Mouse (Mus musculus): ENCODE measurements around the gene Rabepk. TPM values are rescaled to one million over a fixed set of nuclear protein-coding genes. Genes with fewer than 3 reads are reported as not detected.
"Not testable (repeated sequence)": the region's sequence is repeated elsewhere in the genome, so short reads cannot be mapped to it uniquely, and the experiment has no call there.

Gene Rabepk
- polyA plus RNA-seq, 1 experiment: 9.0 TPM

DNA sequence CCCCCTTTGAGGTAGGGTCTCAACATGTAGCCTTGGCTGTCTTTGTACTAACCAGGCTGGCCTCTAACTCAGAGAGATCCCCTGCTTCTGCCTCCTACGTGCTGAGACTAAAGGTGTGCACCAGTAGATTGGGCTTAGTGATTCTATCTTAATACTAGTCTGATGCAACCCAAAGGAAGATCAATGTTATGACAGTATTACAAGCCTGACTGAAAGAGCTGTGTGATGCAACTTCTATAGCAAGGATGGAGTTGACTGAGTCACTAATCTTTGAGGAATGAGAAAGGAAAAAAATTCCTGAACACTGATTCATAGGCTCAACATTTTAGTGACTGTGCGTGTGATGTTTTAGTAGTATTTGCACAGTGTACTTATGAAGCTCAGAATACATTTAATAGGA, 29.7 kb downstream of the Rabepk start:
- H3K4me1 ChIP-seq: peaks cover 28% of the 10 kb centered on the region
- H3K9me3 ChIP-seq: no peaks in the 10 kb centered on the region
- H3K27me3 ChIP-seq (replicated peaks): no peaks in the 10 kb centered on the region
- no peak for TF ChIP-seq FLI1 (IDR thresholded peaks at IDR 0.05; ENCODE audit: low read length)
- TF ChIP-seq GATA1 (IDR thresholded peaks at IDR 0.05; ENCODE audit: borderline replicate concordance, low read length): no peak
- peaks cover 41% of the 10 kb centered on the region for H3K36me3 ChIP-seq (replicated peaks; ENCODE audit: low read length)
- peak overlapping the region; percentile 100 for H3K4me3 ChIP-seq (replicated peaks)

DNA sequence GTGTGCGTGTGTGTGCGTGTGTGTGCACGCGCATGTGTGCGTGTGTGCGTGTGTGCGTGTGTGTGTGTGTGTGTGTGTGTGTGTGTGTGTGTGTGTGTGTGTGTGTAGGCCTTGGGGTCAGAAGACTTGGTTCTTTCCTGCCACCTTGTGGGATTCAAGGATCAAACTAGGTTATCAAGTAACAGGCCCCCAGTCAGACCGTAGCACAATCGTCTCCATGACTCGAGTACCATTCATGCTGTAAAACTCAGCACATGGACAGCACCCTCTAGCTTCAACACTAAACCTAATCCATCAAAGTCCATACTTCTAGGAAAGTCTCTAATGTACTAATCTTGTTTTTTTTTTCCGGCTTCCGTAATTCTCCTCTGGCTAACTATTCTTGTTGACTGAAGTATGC, 34.9 kb downstream of the Rabepk start:
- Histone ChIP-seq H3K9me3 (no peaks in the 10 kb centered on the region), H3K4me1 (peaks cover 9% of the 10 kb centered on the region), H3K4me3 (replicated peaks) (no peak overlapping the region), H3K27me3 (replicated peaks) (no peaks in the 10 kb centered on the region), H3K36me3 (replicated peaks; ENCODE audit: low read length) (peaks cover 13% of the 10 kb centered on the region)
- TF ChIP-seq GATA1 (IDR thresholded peaks at IDR 0.05; ENCODE audit: borderline replicate concordance, low read length) (no peak), FLI1 (IDR thresholded peaks at IDR 0.05; ENCODE audit: low read length) (no peak)

GRCm38 (mm10) chr2:34762872-34763271, 36.8 kb downstream of the Rabepk start:
- no peak overlapping the region for H3K4me3 ChIP-seq (replicated peaks)
- no peaks in the 10 kb centered on the region for H3K27me3 ChIP-seq (replicated peaks)
- peaks cover 8% of the 10 kb centered on the region for H3K4me1 ChIP-seq
- no peak for TF ChIP-seq FLI1 (IDR thresholded peaks at IDR 0.05; ENCODE audit: low read length)
- no peak for TF ChIP-seq GATA1 (IDR thresholded peaks at IDR 0.05; ENCODE audit: borderline replicate concordance, low read length)
- no peaks in the 10 kb centered on the region for H3K9me3 ChIP-seq
- peaks cover 4% of the 10 kb centered on the region for H3K36me3 ChIP-seq (replicated peaks; ENCODE audit: low read length)

- H3K36me3 ChIP-seq (replicated peaks; ENCODE audit: low read length): no peaks in the 10 kb centered on the region
- TF ChIP-seq FLI1 (IDR thresholded peaks at IDR 0.05; ENCODE audit: low read length) (no peak), GATA1 (IDR thresholded peaks at IDR 0.05; ENCODE audit: borderline replicate concordance, low read length) (no peak)
- no peak overlapping the region for H3K4me3 ChIP-seq (replicated peaks)
- H3K27me3 ChIP-seq (replicated peaks): no peaks in the 10 kb centered on the region
- H3K4me1 ChIP-seq: peaks cover 8% of the 10 kb centered on the region
- H3K9me3 ChIP-seq: no peaks in the 10 kb centered on the region
These were observed 37.5 kb downstream of the Rabepk start for GRCm38 (mm10) chr2:34762174-34762573.

- H3K4me3 ChIP-seq (replicated peaks); H3K4me1 ChIP-seq; H3K9me3 ChIP-seq; H3K27me3 ChIP-seq (replicated peaks); H3K36me3 ChIP-seq (replicated peaks; ENCODE audit: low read length): not testable (repeated sequence)
These were observed 38.4 kb downstream of the Rabepk start for GRCm38 (mm10) chr2:34761272-34761671.

GRCm38 (mm10) chr2:34757341-34757740, 42.4 kb downstream of the Rabepk start:
- Histone ChIP-seq H3K9me3 (no peaks in the 10 kb centered on the region), H3K4me3 (replicated peaks) (no peak overlapping the region)
- TF ChIP-seq FLI1 (IDR thresholded peaks at IDR 0.05; ENCODE audit: low read length): no peak
- TF ChIP-seq GATA1 (IDR thresholded peaks at IDR 0.05; ENCODE audit: borderline replicate concordance, low read length): no peak

DNA sequence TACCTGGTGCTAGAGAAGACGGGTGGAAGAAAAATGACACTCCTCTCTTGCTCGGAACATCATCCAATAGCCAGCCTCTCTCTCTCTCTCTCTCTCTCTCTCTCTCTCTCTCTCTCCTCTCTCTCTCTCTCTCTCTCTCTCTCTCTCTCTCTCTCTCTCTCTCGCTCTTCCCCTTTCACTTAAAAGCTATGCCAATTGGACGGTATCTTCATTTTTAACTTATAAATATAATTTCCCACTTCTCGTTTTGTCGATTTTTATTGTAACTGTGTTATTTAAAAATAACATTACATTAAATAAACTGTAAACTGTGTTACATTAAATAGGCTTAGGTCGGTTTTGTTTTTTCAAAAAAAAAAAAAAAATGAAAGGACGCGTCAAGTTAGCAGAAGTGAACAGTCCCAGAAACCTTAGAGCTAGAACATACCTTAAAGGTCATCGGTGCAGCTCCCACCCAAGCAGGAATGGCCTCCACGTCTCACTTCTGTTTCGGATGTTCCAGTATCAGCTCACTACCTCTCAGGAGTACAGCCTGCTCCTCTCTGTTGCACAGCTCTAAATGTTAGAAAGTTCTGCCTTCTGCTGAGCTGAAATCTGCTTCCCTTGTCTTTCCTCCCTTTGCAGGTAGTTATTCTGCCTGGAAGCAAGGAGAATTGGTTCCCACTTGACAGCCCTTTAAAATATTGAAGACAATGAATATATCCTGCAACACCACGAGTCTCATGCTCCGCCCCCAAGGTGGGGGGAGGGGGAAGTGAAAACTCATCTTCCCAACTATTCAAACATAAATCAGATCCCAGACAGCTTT, 45.0 kb downstream of the Rabepk start, which contains the start of gene Gapvd1:
Gene Gapvd1, minus strand, starts transcription at position 682 of the 808 bp plus-strand sequence.
- Histone ChIP-seq H3K9me3 (no peaks in the 10 kb centered on the region), H3K4me3 (replicated peaks) (peak within 1 kb of the TSS; percentile 100), H3K4me1 (peaks cover 42% of the 10 kb centered on the region), H3K36me3 (replicated peaks; ENCODE audit: low read length) (peaks cover 3% of the 10 kb centered on the region), H3K27me3 (replicated peaks) (no peaks in the 10 kb centered on the region)
- TF ChIP-seq GATA1 (IDR thresholded peaks at IDR 0.05; ENCODE audit: borderline replicate concordance, low read length) (no peak), FLI1 (IDR thresholded peaks at IDR 0.05; ENCODE audit: low read length) (no peak)

More at GRCm38 (mm10) chr2:34757341-34757740, 42.4 kb downstream of the Rabepk start:
- Histone ChIP-seq H3K36me3 (replicated peaks; ENCODE audit: low read length) (no peaks in the 10 kb centered on the region), H3K4me1 (peaks cover 17% of the 10 kb centered on the region), H3K27me3 (replicated peaks) (no peaks in the 10 kb centered on the region)

DNA sequence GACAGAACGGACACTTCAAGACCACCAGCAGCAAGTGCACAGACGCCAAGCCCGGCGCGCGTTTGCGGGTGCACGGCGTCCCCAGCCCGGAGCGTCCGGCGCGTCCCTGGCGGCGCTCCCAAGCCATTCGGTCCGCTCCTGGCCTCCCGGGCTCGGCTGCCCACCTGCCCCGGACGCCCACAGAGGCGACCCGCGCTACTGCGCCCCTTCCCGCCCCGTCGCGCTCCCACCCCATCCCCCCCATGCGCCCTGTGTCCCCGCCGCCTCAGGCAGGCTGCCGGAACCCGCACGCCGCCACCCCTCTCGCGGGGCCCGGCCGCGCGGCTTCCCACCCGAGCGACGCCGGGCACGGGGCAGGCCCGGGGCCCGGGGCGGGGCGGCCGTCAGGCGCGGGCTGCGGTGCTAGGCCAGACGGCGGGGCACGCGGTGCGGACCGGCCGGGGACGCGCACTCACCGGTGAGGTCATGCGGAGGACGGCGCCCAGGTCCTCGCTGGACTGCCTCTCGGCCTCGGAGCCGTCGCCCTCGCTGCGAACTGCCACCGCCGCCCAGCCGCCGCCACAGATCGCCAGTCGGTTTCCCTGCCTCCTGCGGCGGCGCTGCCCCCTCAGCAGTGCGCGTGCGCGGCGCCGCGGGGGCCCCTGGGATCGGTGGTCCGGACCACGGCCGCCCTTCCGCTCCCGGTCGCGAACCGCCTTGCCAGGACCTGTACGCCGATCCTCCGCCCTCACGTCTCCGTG, 45.7 kb downstream of the Rabepk start:
- TF ChIP-seq GATA1 (IDR thresholded peaks at IDR 0.05; ENCODE audit: borderline replicate concordance, low read length) (no peak), FLI1 (IDR thresholded peaks at IDR 0.05; ENCODE audit: low read length) (no peak)
- H3K27me3 ChIP-seq (replicated peaks): no peaks in the 10 kb centered on the region
- peaks cover 42% of the 10 kb centered on the region for H3K4me1 ChIP-seq
- peaks cover 3% of the 10 kb centered on the region for H3K36me3 ChIP-seq (replicated peaks; ENCODE audit: low read length)
- H3K9me3 ChIP-seq: no peaks in the 10 kb centered on the region
- peak overlapping the region; percentile 100 for H3K4me3 ChIP-seq (replicated peaks)

DNA sequence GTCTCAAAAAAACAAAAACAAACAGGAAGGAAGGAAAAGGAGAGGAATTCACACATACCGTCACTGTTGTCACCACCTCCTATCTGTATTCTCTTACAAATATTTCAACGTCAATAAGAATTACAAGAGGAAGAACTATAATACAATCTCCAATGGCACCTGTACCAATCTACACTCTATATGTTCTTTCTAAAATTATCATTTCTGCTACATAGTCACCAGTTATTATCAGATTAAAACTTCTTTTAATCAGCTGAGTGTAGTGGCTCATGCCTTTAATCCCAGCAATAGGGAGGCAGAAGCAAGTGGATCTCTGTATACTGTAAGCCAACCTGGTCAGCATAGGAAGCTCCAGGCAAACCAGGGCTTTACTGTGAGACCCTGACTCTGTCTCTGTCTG, 49.5 kb downstream of the Rabepk start:
- Histone ChIP-seq H3K4me3 (replicated peaks) (no peak overlapping the region), H3K4me1 (peaks cover 56% of the 10 kb centered on the region), H3K9me3 (no peaks in the 10 kb centered on the region), H3K27me3 (replicated peaks) (no peaks in the 10 kb centered on the region), H3K36me3 (replicated peaks; ENCODE audit: low read length) (peaks cover 25% of the 10 kb centered on the region)
- no peak for TF ChIP-seq FLI1 (IDR thresholded peaks at IDR 0.05; ENCODE audit: low read length)
- TF ChIP-seq GATA1 (IDR thresholded peaks at IDR 0.05; ENCODE audit: borderline replicate concordance, low read length): no peak

GRCm38 (mm10) chr2:34748479-34748878, 51.2 kb downstream of the Rabepk start:
- H3K9me3 ChIP-seq: no peaks in the 10 kb centered on the region
- peaks cover 28% of the 10 kb centered on the region for H3K36me3 ChIP-seq (replicated peaks; ENCODE audit: low read length)
- TF ChIP-seq FLI1 (IDR thresholded peaks at IDR 0.05; ENCODE audit: low read length) (no peak), GATA1 (IDR thresholded peaks at IDR 0.05; ENCODE audit: borderline replicate concordance, low read length) (no peak)
- peaks cover 60% of the 10 kb centered on the region for H3K4me1 ChIP-seq
- H3K4me3 ChIP-seq (replicated peaks): no peak overlapping the region
- no peaks in the 10 kb centered on the region for H3K27me3 ChIP-seq (replicated peaks)
